Mouse (Mus musculus) ES-E14 (cell line): ENCODE results near the gene Dgkd. TPM values are rescaled to one million over a fixed set of nuclear protein-coding genes. Genes with fewer than 3 reads are reported as not detected.

Experiments used
- DNase-seq: peaks from one replicate; pipeline ENCODE4 v3.0.0-alpha.2; 2013; ENCODE audit warnings: low read depth, low spot score
- H3K27ac ChIP-seq: 2 replicates; pipeline ENCODE4 v1.5.1; 2012; ENCODE audit warnings: low read depth, mild to moderate bottlenecking, low read length, moderate library complexity, mixed read lengths; ENCODE audit not compliant: poor library complexity, insufficient read depth, severe bottlenecking
- H3K36me3 ChIP-seq: 2 replicates; pipeline ENCODE4 v1.6.1; 2012; ENCODE audit warnings: mild to moderate bottlenecking, low read length, moderate library complexity, mixed read lengths; ENCODE audit not compliant: control insufficient read depth, poor library complexity, insufficient read depth, severe bottlenecking
- H3K4me1 ChIP-seq, 2 experiments: fragments of 150-350 bp in 1 of 2; sonication (generic) in 1 of 2; 2 replicates each; pipeline ENCODE4 v1.6.1; 2012; ENCODE audit warnings: low read length in 2 of 2, mild to moderate bottlenecking in 1 of 2, mixed read lengths in 1 of 2; ENCODE audit not compliant: control insufficient read depth in 2 of 2, insufficient read depth in 2 of 2, poor library complexity in 1 of 2
- H3K4me3 ChIP-seq, 2 experiments: fragments of 150-350 bp in 1 of 2; sonication (generic) in 1 of 2; 2 replicates each; pipeline ENCODE4 v1.5.1; 2012; ENCODE audit warnings: low read length in 2 of 2, low read depth in 1 of 2, mild to moderate bottlenecking in 1 of 2, mixed read lengths in 1 of 2; ENCODE audit not compliant: insufficient read depth in 1 of 2, poor library complexity in 1 of 2, severe bottlenecking in 1 of 2
- H3K9ac ChIP-seq: 2 replicates; pipeline ENCODE4 v1.6.1; 2012; ENCODE audit warnings: low read depth, mild to moderate bottlenecking, low read length, mixed read lengths; ENCODE audit not compliant: poor library complexity, insufficient read depth, severe bottlenecking
- H3K9me3 ChIP-seq: fragments of 150-350 bp; sonication (generic); 2 replicates; pipeline ENCODE4 v1.6.1; 2012; ENCODE audit warnings: low read depth, mild to moderate bottlenecking, low read length; ENCODE audit not compliant: control insufficient read depth, insufficient read depth
- CHD2 ChIP-seq: IDR thresholded peaks from 2 replicates; pipeline ENCODE4 v1.6.1; 2014; ENCODE audit warnings: mild to moderate bottlenecking, low read depth, low read length, inconsistent platforms
- HCFC1 ChIP-seq: IDR thresholded peaks from 2 replicates; pipeline ENCODE4 v1.6.1; 2012; ENCODE audit warnings: low read length, inconsistent platforms, borderline replicate concordance; ENCODE audit not compliant: insufficient read depth
- MAFK ChIP-seq: IDR thresholded peaks from 2 replicates; pipeline ENCODE4 v1.6.1; 2014; ENCODE audit warnings: mild to moderate bottlenecking, low read depth, low read length, inconsistent platforms; ENCODE audit not compliant: insufficient read depth
- ZC3H11A ChIP-seq: IDR thresholded peaks from 2 replicates; pipeline ENCODE4 v1.6.1; 2012; ENCODE audit warnings: low read depth, mild to moderate bottlenecking, inconsistent platforms, low read length, borderline replicate concordance
- ZNF384 ChIP-seq: IDR thresholded peaks from 2 replicates; pipeline ENCODE4 v1.6.1; 2012; ENCODE audit warnings: low read depth, low read length, inconsistent platforms
- in situ Hi-C, 2 experiments: fragments of 600-800 bp; cut with MboI; formaldehyde crosslinking; loops; one replicate each; pipeline ENCODE4 v1.15.1; 2025; ENCODE audit warnings: low sequenced_read_pairs in 2 of 2, inconsistent platforms in 1 of 2; ENCODE audit not compliant: unreplicated experiment in 2 of 2
- total RNA-seq: library from RNA; depleted of rRNA; stranded (reverse); fragments of 300-350 nt; gene quantifications from 2 replicates; pipeline ENCODE4 v1.2.3, GENCODE M21; 2012

The Dgkd gene
- total RNA-seq, 1 experiment, result 37.4 TPM

- no peaks in the 10 kb centered on the region for H3K36me3 ChIP-seq
- no peak overlapping the region for H3K4me3 ChIP-seq
- H3K27ac ChIP-seq, result no peak overlapping the region
- H3K4me1 ChIP-seq, result no peaks in the 10 kb centered on the region
- TF ChIP-seq CHD2, result no peak
- no peak for TF ChIP-seq HCFC1
- no peak for TF ChIP-seq ZNF384
- no peak for TF ChIP-seq ZC3H11A
- no peak for TF ChIP-seq MAFK
- no peak overlapping the region for H3K9ac ChIP-seq
- in situ Hi-C loops, result no loop called here
- no peak for DNase-seq
- H3K9me3 ChIP-seq, result no peaks in the 10 kb centered on the region
These were observed 41.0 kb upstream of the Dgkd start for GRCm38 (mm10) chr1:87812061-87812460.

- no peaks in the 10 kb centered on the region for H3K36me3 ChIP-seq
- H3K4me3 ChIP-seq, result no peak overlapping the region
- H3K9ac ChIP-seq, result no peak overlapping the region
These were observed 39.9 kb upstream of the Dgkd start for GRCm38 (mm10) chr1:87813155-87813554.

GRCm38 (mm10) chr1:87813681-87814080 is 39.4 kb upstream of the Dgkd start:
- no peak overlapping the region for H3K9ac ChIP-seq
- no peak overlapping the region for H3K4me3 ChIP-seq
- no peak overlapping the region for H3K27ac ChIP-seq
- no peaks in the 10 kb centered on the region for H3K9me3 ChIP-seq
- H3K36me3 ChIP-seq, result no peaks in the 10 kb centered on the region
- TF ChIP-seq HCFC1 (no peak), ZC3H11A (no peak), CHD2 (no peak), ZNF384 (no peak)
- no peak for DNase-seq
- in situ Hi-C loops, result no loop called here
- H3K4me1 ChIP-seq, result no peaks in the 10 kb centered on the region

More at GRCm38 (mm10) chr1:87813155-87813554, 39.9 kb upstream of the Dgkd start:
- H3K27ac ChIP-seq, result no peak overlapping the region
- TF ChIP-seq MAFK (no peak), HCFC1 (no peak), CHD2 (no peak), ZC3H11A (no peak), ZNF384 (no peak)
- no peak for DNase-seq
- H3K4me1 ChIP-seq, result no peaks in the 10 kb centered on the region
- H3K9me3 ChIP-seq, result no peaks in the 10 kb centered on the region
- in situ Hi-C loops, result no loop called here

GRCm38 (mm10) chr1:87824420-87824995 is 28.6 kb upstream of the Dgkd start:
- H3K4me3 ChIP-seq, result no peak overlapping the region
- peaks cover 0 to 5% of the 10 kb centered on the region in 2 experiments; a peak in 1 of 4 replicates for H3K4me1 ChIP-seq
- H3K36me3 ChIP-seq, result no peaks in the 10 kb centered on the region
- DNase-seq, result no peak
- H3K9me3 ChIP-seq, result no peaks in the 10 kb centered on the region
- in situ Hi-C loops, result no loop called here
- no peak overlapping the region for H3K27ac ChIP-seq
- H3K9ac ChIP-seq, result no peak overlapping the region
- no peak for TF ChIP-seq MAFK
- no peak for TF ChIP-seq CHD2
- TF ChIP-seq HCFC1, result no peak
- TF ChIP-seq ZNF384, result no peak
- TF ChIP-seq ZC3H11A, result no peak

GRCm38 (mm10) chr1:87825281-87825680 is 27.8 kb upstream of the Dgkd start:
- Histone ChIP-seq H3K9ac (no peak overlapping the region), H3K4me3 (no peak overlapping the region), H3K36me3 (no peaks in the 10 kb centered on the region), H3K4me1 (peaks cover 0 to 5% of the 10 kb centered on the region in 2 experiments; a peak in 1 of 4 replicates), H3K9me3 (no peaks in the 10 kb centered on the region), H3K27ac (no peak overlapping the region)
- TF ChIP-seq HCFC1, result no peak
- TF ChIP-seq ZNF384, result no peak
- TF ChIP-seq ZC3H11A, result peak; percentile 45; the same call in 1 of the 2 replicates
- no peak for TF ChIP-seq CHD2
- TF ChIP-seq MAFK, result no peak
- in situ Hi-C loops, result no loop called here
- DNase-seq, result no peak
